Mouse (Mus musculus) cerebellum, postnatal 14 days (tissue): ENCODE data around the gene Ankrd17.
A peak's percentile ranks its signal among the peaks of the same experiment; 100 is the strongest.

Source experiments
- DNase-seq, 2 experiments: peaks; one replicate each; pipeline ENCODE4 v3.0.0; 2021; ENCODE audit warnings: mixed read lengths in 2 of 2

Ankrd17 gene

GRCm38 (mm10) chr5:90366121-90367066 is at the start of gene Ankrd17:
Ankrd17 (minus strand) TSS chr5:90366577.
- DNase-seq = peak; percentile 94 to 95

GRCm38 (mm10) chr5:90414925-90415295 is 48.5 kb upstream of the Ankrd17 start:
- DNase-seq = no peak

- DNase-seq = peak; percentile 2 to 3
Observed at GRCm38 (mm10) chr5:90414142-90414924, 48.0 kb upstream of the Ankrd17 start.

GRCm38 (mm10) chr5:90405210-90405609 is 38.8 kb upstream of the Ankrd17 start:
- DNase-seq = peak; percentile 9 to 21

- no peak for DNase-seq
Observed at GRCm38 (mm10) chr5:90396817-90397216, 30.4 kb upstream of the Ankrd17 start.

GRCm38 (mm10) chr5:90394322-90394721 is 27.9 kb upstream of the Ankrd17 start:
- DNase-seq = no peak

- no peak for DNase-seq
Observed at GRCm38 (mm10) chr5:90393764-90394163, 27.4 kb upstream of the Ankrd17 start.

- DNase-seq = no peak
Observed at GRCm38 (mm10) chr5:90383080-90383479, 16.7 kb upstream of the Ankrd17 start.

- DNase-seq = no peak
Observed at GRCm38 (mm10) chr5:90381458-90381857, 15.1 kb upstream of the Ankrd17 start.

- no peak for DNase-seq
Observed at GRCm38 (mm10) chr5:90373708-90374107, 7.3 kb upstream of the Ankrd17 start.

GRCm38 (mm10) chr5:90370401-90370800 is 4.0 kb upstream of the Ankrd17 start:
- DNase-seq = no peak

- peak in 1 of 2 experiments; percentile 14 for DNase-seq
Observed at GRCm38 (mm10) chr5:90367067-90367303, 608 bp upstream of the Ankrd17 start, which contains the start of gene Gm9958. Gm9958 (plus strand) TSS chr5:90367204.

- peak; percentile 63 for DNase-seq
Observed at GRCm38 (mm10) chr5:90365141-90365951, 1.0 kb downstream of the Ankrd17 start.

- peak; percentile 76 to 82 for DNase-seq
Observed at GRCm38 (mm10) chr5:90364526-90364925, 1.9 kb downstream of the Ankrd17 start.

- no peak for DNase-seq
Observed at GRCm38 (mm10) chr5:90355824-90356223, 10.6 kb downstream of the Ankrd17 start.

- no peak for DNase-seq
Observed at GRCm38 (mm10) chr5:90353552-90354317, 12.6 kb downstream of the Ankrd17 start.

GRCm38 (mm10) chr5:90346877-90347276 is 19.5 kb downstream of the Ankrd17 start:
- no peak for DNase-seq

GRCm38 (mm10) chr5:90340847-90341246 is 25.5 kb downstream of the Ankrd17 start:
- no peak for DNase-seq

GRCm38 (mm10) chr5:90339953-90340343 is 26.4 kb downstream of the Ankrd17 start:
- no peak for DNase-seq

- peak; percentile 69 to 71 for DNase-seq
Observed at GRCm38 (mm10) chr5:90339129-90339952, 27.0 kb downstream of the Ankrd17 start.
